Mouse (Mus musculus) erythroblast, embryonic 14.5 days (primary cell): Measurements from ENCODE around the gene Tex2.

Experiments
- GATA1 ChIP-seq: IDR thresholded peaks from 2 replicates; pipeline ENCODE4 v1.6.1; 2012; ENCODE audit warnings: low read length, inconsistent platforms, mixed read lengths
- TAL1 ChIP-seq: IDR thresholded peaks from 3 replicates; pipeline ENCODE4 v1.6.1; 2012; ENCODE audit warnings: low read length, inconsistent platforms, mixed read lengths

DNA sequence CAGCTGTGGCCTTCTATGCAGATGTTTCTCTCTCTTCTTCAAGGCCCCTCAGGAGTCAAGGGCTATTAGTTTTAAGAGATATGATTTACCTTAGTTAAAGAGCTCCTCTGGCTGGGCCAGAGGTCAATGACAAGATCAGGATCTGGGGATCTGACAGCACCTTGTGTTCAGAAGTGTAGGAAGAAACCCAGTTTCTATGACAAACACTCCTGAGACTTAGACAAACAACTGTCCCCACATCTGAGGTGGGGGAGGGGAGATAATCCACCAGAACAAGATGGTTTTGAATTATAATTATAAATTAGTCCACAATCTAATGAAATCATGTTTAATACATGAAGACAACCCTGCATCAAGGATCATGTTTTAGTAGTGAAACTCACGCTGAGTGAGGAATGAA is 134.5 kb downstream of the Tex2 start:
- no peak for TF ChIP-seq TAL1
- no peak for TF ChIP-seq GATA1
